Comparison of ENCODE assay signal across 22 mouse cellular contexts in genomic region chr10:69573054-69573453, GRCm38 (mm10).
DNase-seq lines count a peak whose midpoint lies in the region; ATAC-seq and TF ChIP-seq lines count a peak whose summit lies in the region.
"Had no signal": no experiment of that assay in that cellular context is flagged by ENCODE, and none has a peak within 500 bp of the region (broad histone marks: within the 10 kb centered on the region; RNA-seq: fewer than 3 reads in every experiment).

No protein-coding gene starts in this region.

- WGBS in hindbrain, embryonic 15.5 days = 25% methylated on average over 7 of the region's 7 CpGs
- 25% methylated on average over 7 of the region's 7 CpGs for WGBS in hindbrain, embryonic 11.5 days
- WGBS in midbrain, embryonic 16.5 days = 20% methylated on average over 7 of the region's 7 CpGs

- peak; percentile 56 for DNase-seq in heart, adult 11 months
- no peak for DNase-seq in heart, postnatal 4 days
- DNase-seq in hindbrain, embryonic 11.5 days (ENCODE audit: low spot score) = no peak
- no peak for DNase-seq in spleen, postnatal 14 days (ENCODE audit: low spot score in 2 of 2)
- DNase-seq: adrenal gland, postnatal 25 days; cerebellum, adult 2 months; embryo, embryonic 11 days; gastrocnemius, postnatal 10 days; kidney, adult 18-20 months; kidney, postnatal 10 days; lung, postnatal 10 days; spleen, adult 18-20 months; thymus, adult 2 months had no signal

- H3K27ac ChIP-seq in hindbrain, embryonic 15.5 days (replicated peaks) = peak overlapping the region; percentile 39; the same call in 1 of the 2 replicates
- no peak overlapping the region for H3K27ac ChIP-seq in hindbrain, embryonic 11.5 days (ENCODE audit: low read depth, low read length)
- peak overlapping the region; percentile 51; the same call in 1 of the 2 replicates for H3K27ac ChIP-seq in cortical plate, adult 2 months (ENCODE audit: insufficient read depth, low read length)
- H3K27ac ChIP-seq in midbrain, embryonic 16.5 days (ENCODE audit: low read length) = peak overlapping the region; percentile 55; the same call in 1 of the 2 replicates
- H3K27ac ChIP-seq: embryonic facial prominence, embryonic 15.5 days; limb, embryonic 13.5 days; liver, embryonic 14.5 days; stomach, embryonic 15.5 days had no signal

- no peak overlapping the region for H3K4me3 ChIP-seq in hindbrain, embryonic 15.5 days
- no peak overlapping the region for H3K4me3 ChIP-seq in hindbrain, embryonic 11.5 days (ENCODE audit: low read depth, low read length)
- H3K4me3 ChIP-seq in cortical plate, adult 2 months (ENCODE audit: insufficient read depth, low read length) = no peak overlapping the region
- no peak overlapping the region for H3K4me3 ChIP-seq in midbrain, embryonic 16.5 days (ENCODE audit: low read depth, low read length)
- H3K4me3 ChIP-seq: embryonic facial prominence, embryonic 15.5 days; limb, embryonic 13.5 days; myocyte; stomach, embryonic 15.5 days had no signal

- H3K4me2 ChIP-seq in hindbrain, embryonic 15.5 days = no peak overlapping the region; the same call in 1 of the 2 replicates
- H3K4me2 ChIP-seq in hindbrain, embryonic 11.5 days (replicated peaks; ENCODE audit: low read depth, low read length) = no peak overlapping the region
- 0 out of 2 replicates have a peak overlapping the region, but pooled peaks have one; percentile 8 for H3K4me2 ChIP-seq in midbrain, embryonic 16.5 days (ENCODE audit: low read length)

- TF ChIP-seq CTCF in cortical plate, adult 2 months (IDR thresholded peaks at IDR 0.05; ENCODE audit: extremely low read depth, insufficient read depth, low read length) = no peak

- no peaks in the 10 kb centered on the region for H3K36me3 ChIP-seq in hindbrain, embryonic 15.5 days
- H3K36me3 ChIP-seq in hindbrain, embryonic 11.5 days (ENCODE audit: control insufficient read depth, insufficient read depth, low read length) = no peaks in the 10 kb centered on the region
- H3K36me3 ChIP-seq in midbrain, embryonic 16.5 days (ENCODE audit: control insufficient read depth, insufficient read depth, low read length) = no peaks in the 10 kb centered on the region
- H3K36me3 ChIP-seq: embryonic facial prominence, embryonic 15.5 days; limb, embryonic 13.5 days; stomach, embryonic 15.5 days had no signal

- peak; percentile 23 for ATAC-seq in hindbrain, embryonic 15.5 days (ENCODE audit: low FRiP score, low read depth)
- no peak for ATAC-seq in hindbrain, embryonic 11.5 days (ENCODE audit: low FRiP score)
- no peak for ATAC-seq in midbrain, embryonic 16.5 days
- no peak for ATAC-seq in frontal cortex, adult (ENCODE audit: low TSS enrichment)

- H3K4me1 ChIP-seq in hindbrain, embryonic 15.5 days (replicated peaks) = peaks cover 65% of the 10 kb centered on the region
- peaks cover 2% of the 10 kb centered on the region; the same call in 1 of the 2 replicates for H3K4me1 ChIP-seq in hindbrain, embryonic 11.5 days (replicated peaks; ENCODE audit: control insufficient read depth, insufficient read depth, low read length)
- H3K4me1 ChIP-seq in cortical plate, adult 2 months (ENCODE audit: control insufficient read depth, insufficient read depth, low read length) = peaks cover 25% of the 10 kb centered on the region
- peaks cover 74% of the 10 kb centered on the region for H3K4me1 ChIP-seq in midbrain, embryonic 16.5 days (ENCODE audit: control insufficient read depth, insufficient read depth, low read length)

- H3K9me3 ChIP-seq in hindbrain, embryonic 15.5 days = no peaks in the 10 kb centered on the region
- no peaks in the 10 kb centered on the region for H3K9me3 ChIP-seq in hindbrain, embryonic 11.5 days (ENCODE audit: control insufficient read depth, low read length)
- no peaks in the 10 kb centered on the region for H3K9me3 ChIP-seq in midbrain, embryonic 16.5 days (replicated peaks; ENCODE audit: control insufficient read depth, low read length, poor library complexity, severe bottlenecking)
- H3K9me3 ChIP-seq: embryonic facial prominence, embryonic 15.5 days; limb, embryonic 13.5 days; stomach, embryonic 15.5 days had no signal

- no peaks in the 10 kb centered on the region for H3K27me3 ChIP-seq in hindbrain, embryonic 15.5 days
- peaks cover 5% of the 10 kb centered on the region; the same call in 1 of the 2 replicates for H3K27me3 ChIP-seq in hindbrain, embryonic 11.5 days (ENCODE audit: control insufficient read depth, insufficient read depth, low read length)
- no peaks in the 10 kb centered on the region for H3K27me3 ChIP-seq in midbrain, embryonic 16.5 days (ENCODE audit: control insufficient read depth, insufficient read depth, low read depth, low read length)
- H3K27me3 ChIP-seq: stomach, embryonic 15.5 days had no signal

- no peak overlapping the region for H3K9ac ChIP-seq in hindbrain, embryonic 15.5 days
- H3K9ac ChIP-seq in hindbrain, embryonic 11.5 days (ENCODE audit: low read depth, low read length) = no peak overlapping the region
- H3K9ac ChIP-seq in midbrain, embryonic 16.5 days (ENCODE audit: low read depth, low read length) = 0 out of 2 replicates have a peak overlapping the region, but pooled peaks have one; percentile 30
- H3K9ac ChIP-seq: embryonic facial prominence, embryonic 15.5 days; limb, embryonic 13.5 days; liver, embryonic 14.5 days; stomach, embryonic 15.5 days had no signal

- no peak for TF ChIP-seq POLR2A in cortical plate, adult 2 months (IDR thresholded peaks at IDR 0.05; ENCODE audit: extremely low read depth, insufficient read depth, low read length)
